Mouse (Mus musculus): ENCODE measurements around the gene Oser1. TPM values are rescaled to one million over a fixed set of nuclear protein-coding genes. Genes with fewer than 3 reads are reported as not detected.
"Not testable (repeated sequence)": the region's sequence is repeated elsewhere in the genome, so short reads cannot be mapped to it uniquely, and the experiment has no call there.

Gene Oser1
- polyA plus RNA-seq, 1 experiment from 2014 or later: 92.1 TPM

DNA sequence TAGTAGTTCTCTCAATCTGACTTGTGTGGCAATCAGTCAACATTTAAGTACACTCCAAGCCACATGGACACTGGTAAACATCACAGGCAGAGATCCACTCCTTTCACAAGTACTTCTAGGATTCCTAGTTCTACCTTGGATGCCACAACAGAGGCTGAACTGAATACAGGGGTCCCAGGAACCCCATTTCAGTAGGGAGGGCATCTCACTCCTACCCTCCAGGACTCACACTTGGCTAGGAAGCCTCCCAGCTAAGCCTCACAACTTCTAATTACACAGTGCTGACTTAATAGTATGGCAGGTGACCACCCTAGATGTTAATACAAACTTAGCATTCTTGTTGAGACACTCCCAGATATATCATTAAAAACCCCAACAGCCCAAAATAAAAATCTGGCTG lies 6.7 kb downstream of the Oser1 start:
- no peak overlapping the region for H3K27ac ChIP-seq
- H3K36me3 ChIP-seq: peaks cover 17% of the 10 kb centered on the region
- H3K27me3 ChIP-seq: no peaks in the 10 kb centered on the region
- peak overlapping the region; percentile 80 for H3K4me2 ChIP-seq
- H3K9me3 ChIP-seq: no peaks in the 10 kb centered on the region
- ATAC-seq (ENCODE audit: insufficient number of reproducible peaks, insufficient read depth, low FRiP score, low TSS enrichment, low read depth): no peak
- peaks cover 24% of the 10 kb centered on the region for H3K4me1 ChIP-seq
- H3K9ac ChIP-seq: peak overlapping the region; percentile 94
- H3K4me3 ChIP-seq: peak overlapping the region; percentile 94

GRCm38 (mm10) chr2:163417026-163417425 lies 7.5 kb downstream of the Oser1 start:
- no peak overlapping the region for H3K4me2 ChIP-seq
- H3K9me3 ChIP-seq: no peaks in the 10 kb centered on the region
- 91% methylated on average over 6 of the region's 6 CpGs for WGBS
- no peak overlapping the region for H3K27ac ChIP-seq
- H3K4me3 ChIP-seq: no peak overlapping the region
- ATAC-seq (ENCODE audit: insufficient number of reproducible peaks, insufficient read depth, low FRiP score, low TSS enrichment, low read depth): no peak
- H3K4me1 ChIP-seq: peaks cover 24% of the 10 kb centered on the region
- no peak overlapping the region for H3K9ac ChIP-seq
- H3K27me3 ChIP-seq: no peaks in the 10 kb centered on the region
- peaks cover 23% of the 10 kb centered on the region for H3K36me3 ChIP-seq

- H3K9me3 ChIP-seq: no peaks in the 10 kb centered on the region
- 84% methylated on average over 9 of the region's 9 CpGs for WGBS
- H3K27me3 ChIP-seq: no peaks in the 10 kb centered on the region
- H3K4me2 ChIP-seq: no peak overlapping the region
- peaks cover 58% of the 10 kb centered on the region for H3K36me3 ChIP-seq
- peaks cover 7% of the 10 kb centered on the region for H3K4me1 ChIP-seq
- H3K9ac ChIP-seq: no peak overlapping the region
- no peak overlapping the region for H3K27ac ChIP-seq
- no peak overlapping the region for H3K4me3 ChIP-seq
- no peak for ATAC-seq (ENCODE audit: insufficient number of reproducible peaks, insufficient read depth, low FRiP score, low TSS enrichment, low read depth)
Measured at GRCm38 (mm10) chr2:163412846-163413590, 11.5 kb downstream of the Oser1 start.

DNA sequence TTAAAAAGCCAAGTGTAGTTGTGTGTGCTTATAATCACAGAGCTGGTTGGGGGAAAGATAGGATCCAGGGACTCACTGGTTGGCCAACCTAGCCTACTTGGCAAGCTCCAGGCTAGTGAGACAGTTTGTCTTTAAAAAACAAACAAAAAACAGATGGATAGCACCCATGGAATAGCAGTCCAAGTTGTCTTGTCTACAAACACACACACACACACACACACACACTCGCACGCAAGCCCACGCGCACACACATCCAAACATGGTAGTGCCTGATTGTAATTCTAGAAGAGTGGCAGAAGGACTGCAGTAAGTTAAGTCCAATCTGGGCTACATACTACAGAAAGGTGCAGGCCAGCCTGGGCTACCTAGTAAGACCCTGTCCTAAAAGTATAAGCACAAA lies 12.1 kb downstream of the Oser1 start:
- peaks cover 61% of the 10 kb centered on the region for H3K36me3 ChIP-seq
- H3K9me3 ChIP-seq: no peaks in the 10 kb centered on the region
- H3K4me3 ChIP-seq: no peak overlapping the region
- H3K27me3 ChIP-seq: no peaks in the 10 kb centered on the region
- H3K4me1 ChIP-seq: peaks cover 1% of the 10 kb centered on the region
- H3K27ac ChIP-seq: no peak overlapping the region
- H3K4me2 ChIP-seq: no peak overlapping the region
- no peak for ATAC-seq (ENCODE audit: insufficient number of reproducible peaks, insufficient read depth, low FRiP score, low TSS enrichment, low read depth)
- 97% methylated on average over 4 of the region's 4 CpGs for WGBS
- no peak overlapping the region for H3K9ac ChIP-seq

DNA sequence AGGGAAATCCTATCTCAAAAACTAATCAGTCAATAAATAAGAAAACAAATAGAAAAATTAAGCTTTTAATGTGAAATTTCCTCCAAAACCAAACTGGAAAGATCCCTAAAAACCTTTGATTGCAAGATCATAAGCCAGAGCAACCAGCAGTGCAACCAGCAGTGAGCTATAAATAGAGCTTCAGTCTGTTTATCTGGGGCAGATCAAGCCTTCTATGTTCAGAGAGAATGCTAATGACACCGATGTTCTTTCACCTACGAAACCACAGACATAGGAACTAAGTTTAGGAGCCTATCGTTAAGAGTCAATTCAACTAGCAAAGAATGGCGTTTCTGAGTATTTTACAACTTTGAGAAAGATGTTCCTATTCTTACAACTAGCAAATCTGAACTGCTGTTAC lies 12.7 kb downstream of the Oser1 start:
- WGBS: 93% methylated on average over 4 of the region's 4 CpGs
- H3K4me2 ChIP-seq: no peak overlapping the region
- no peak for ATAC-seq (ENCODE audit: insufficient number of reproducible peaks, insufficient read depth, low FRiP score, low TSS enrichment, low read depth)
- H3K36me3 ChIP-seq: peaks cover 67% of the 10 kb centered on the region
- no peak overlapping the region for H3K9ac ChIP-seq
- H3K27ac ChIP-seq: no peak overlapping the region
- H3K27me3 ChIP-seq: no peaks in the 10 kb centered on the region
- no peaks in the 10 kb centered on the region for H3K9me3 ChIP-seq
- no peaks in the 10 kb centered on the region for H3K4me1 ChIP-seq
- no peak overlapping the region for H3K4me3 ChIP-seq

- H3K9me3 ChIP-seq; H3K27ac ChIP-seq; H3K4me3 ChIP-seq; ATAC-seq (ENCODE audit: insufficient number of reproducible peaks, insufficient read depth, low FRiP score, low TSS enrichment, low read depth); H3K9ac ChIP-seq; H3K4me1 ChIP-seq; H3K27me3 ChIP-seq; H3K4me2 ChIP-seq: not testable (repeated sequence)
- H3K36me3 ChIP-seq: peaks cover 68% of the 10 kb centered on the region
- 92% methylated on average over 3 of the region's 3 CpGs for WGBS
Measured at GRCm38 (mm10) chr2:163411344-163411743, 13.2 kb downstream of the Oser1 start.

DNA sequence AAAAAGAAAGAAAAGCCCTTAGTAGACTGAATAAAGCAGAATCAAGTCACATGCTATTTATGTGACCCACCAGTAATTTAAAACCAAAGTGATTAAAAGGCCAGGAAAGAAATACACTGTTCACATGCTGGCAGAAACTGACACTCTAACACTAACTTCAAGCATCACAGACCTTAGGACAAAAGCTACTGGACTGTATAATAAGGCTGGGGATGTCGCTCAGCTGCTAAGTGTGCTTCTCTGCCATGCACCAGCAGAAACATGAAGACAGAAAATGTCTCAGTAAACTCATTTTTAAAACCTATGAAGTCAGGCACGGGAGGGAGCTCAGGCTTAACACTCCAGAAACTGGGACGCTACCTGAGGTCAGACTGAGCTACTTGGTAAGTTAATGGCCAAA lies 14.3 kb downstream of the Oser1 start:
- WGBS: 89% methylated on average over 3 of the region's 3 CpGs
- ATAC-seq (ENCODE audit: insufficient number of reproducible peaks, insufficient read depth, low FRiP score, low TSS enrichment, low read depth): no peak
- no peak overlapping the region for H3K4me3 ChIP-seq
- H3K27me3 ChIP-seq: no peaks in the 10 kb centered on the region
- no peaks in the 10 kb centered on the region for H3K9me3 ChIP-seq
- no peak overlapping the region for H3K27ac ChIP-seq
- no peaks in the 10 kb centered on the region for H3K4me1 ChIP-seq
- no peak overlapping the region for H3K9ac ChIP-seq
- peaks cover 72% of the 10 kb centered on the region for H3K36me3 ChIP-seq
- H3K4me2 ChIP-seq: no peak overlapping the region

- ATAC-seq (ENCODE audit: insufficient number of reproducible peaks, insufficient read depth, low FRiP score, low TSS enrichment, low read depth): no peak
- H3K9me3 ChIP-seq: no peaks in the 10 kb centered on the region
- H3K4me3 ChIP-seq: no peak overlapping the region
- no peaks in the 10 kb centered on the region for H3K27me3 ChIP-seq
- H3K4me2 ChIP-seq: no peak overlapping the region
- H3K9ac ChIP-seq: no peak overlapping the region
- peaks cover 35% of the 10 kb centered on the region for H3K36me3 ChIP-seq
- WGBS: 83% methylated on average over 8 of the region's 8 CpGs
- no peaks in the 10 kb centered on the region for H3K4me1 ChIP-seq
- no peak overlapping the region for H3K27ac ChIP-seq
Measured at GRCm38 (mm10) chr2:163404037-163404815, 20.3 kb downstream of the Oser1 start.

- WGBS: 11% methylated on average over 8 of the region's 8 CpGs
- Histone ChIP-seq H3K4me3 (no peak overlapping the region), H3K9ac (no peak overlapping the region), H3K36me3 (peaks cover 13% of the 10 kb centered on the region), H3K27me3 (no peaks in the 10 kb centered on the region), H3K27ac (no peak overlapping the region), H3K4me2 (no peak overlapping the region), H3K9me3 (no peaks in the 10 kb centered on the region), H3K4me1 (peaks cover 12% of the 10 kb centered on the region; the same call in 1 of the 2 replicates)
- no peak for ATAC-seq (ENCODE audit: insufficient number of reproducible peaks, insufficient read depth, low FRiP score, low TSS enrichment, low read depth)
Measured at GRCm38 (mm10) chr2:163401221-163401620, 23.3 kb downstream of the Oser1 start.

- ATAC-seq (ENCODE audit: insufficient number of reproducible peaks, insufficient read depth, low FRiP score, low TSS enrichment, low read depth): no peak
- Histone ChIP-seq H3K4me2 (no peak overlapping the region), H3K4me1 (peaks cover 12% of the 10 kb centered on the region; the same call in 1 of the 2 replicates), H3K9ac (no peak overlapping the region), H3K4me3 (no peak overlapping the region), H3K27me3 (no peaks in the 10 kb centered on the region), H3K9me3 (no peaks in the 10 kb centered on the region), H3K36me3 (peaks cover 3% of the 10 kb centered on the region; the same call in 1 of the 2 replicates), H3K27ac (no peak overlapping the region)
- 65% methylated on average over 8 of the region's 8 CpGs for WGBS
Measured at GRCm38 (mm10) chr2:163399222-163399621, 25.3 kb downstream of the Oser1 start.

DNA sequence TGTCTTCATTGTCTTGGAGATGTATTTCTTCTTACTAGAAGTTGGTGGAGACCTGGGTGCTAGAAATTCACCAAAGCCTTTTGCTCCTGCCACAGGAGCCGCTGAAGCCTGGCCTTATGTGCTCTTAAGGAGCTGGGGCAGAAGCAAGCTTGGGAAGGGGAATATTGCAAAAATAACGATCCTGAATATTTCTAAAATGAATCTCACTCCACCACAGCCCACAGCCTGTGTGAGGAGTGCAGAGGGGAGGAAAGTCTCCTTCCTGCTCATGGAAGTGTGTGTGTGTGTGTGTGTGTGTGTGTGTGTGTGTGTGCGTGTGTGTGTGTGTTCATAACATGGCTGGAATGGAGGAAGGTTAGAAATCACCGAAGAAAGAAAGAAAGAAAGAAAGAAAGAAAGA lies 25.7 kb downstream of the Oser1 start:
- H3K9ac ChIP-seq: no peak overlapping the region
- no peak overlapping the region for H3K4me2 ChIP-seq
- H3K27ac ChIP-seq: no peak overlapping the region
- H3K4me1 ChIP-seq: peaks cover 12% of the 10 kb centered on the region; the same call in 1 of the 2 replicates
- no peaks in the 10 kb centered on the region for H3K36me3 ChIP-seq
- H3K9me3 ChIP-seq: no peaks in the 10 kb centered on the region
- no peak for ATAC-seq (ENCODE audit: insufficient number of reproducible peaks, insufficient read depth, low FRiP score, low TSS enrichment, low read depth)
- 77% methylated on average over 4 of the region's 4 CpGs for WGBS
- no peaks in the 10 kb centered on the region for H3K27me3 ChIP-seq
- no peak overlapping the region for H3K4me3 ChIP-seq

DNA sequence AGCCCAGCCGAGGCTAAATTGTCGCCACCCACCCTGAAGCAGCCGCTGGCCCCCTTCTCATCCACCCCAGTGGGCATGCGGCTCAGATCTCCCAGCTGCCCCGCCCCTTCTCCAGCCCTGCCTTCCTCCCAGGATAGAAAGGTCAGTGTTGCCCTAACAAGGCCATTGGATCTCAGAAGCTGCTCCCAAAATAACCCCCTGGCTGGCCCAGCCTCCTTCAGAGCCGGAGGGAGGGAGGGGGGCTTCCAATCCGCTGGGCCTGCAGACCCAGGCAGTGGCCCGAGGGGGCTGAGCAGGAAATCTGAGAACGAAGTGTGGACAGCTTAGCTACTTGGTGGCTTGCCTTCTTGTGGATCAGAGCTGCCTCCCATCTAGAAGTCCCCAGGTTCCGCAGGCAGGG lies 26.6 kb downstream of the Oser1 start, which contains the start of gene Jph2:
Gene Jph2, minus strand, starts transcription at position 89 of the 400 bp plus-strand sequence.
- H3K4me1 ChIP-seq: peaks cover 12% of the 10 kb centered on the region; the same call in 1 of the 2 replicates
- WGBS: 7% methylated on average over 10 of the region's 10 CpGs
- peak within 1 kb of the TSS; percentile 58 for H3K9ac ChIP-seq
- H3K36me3 ChIP-seq: no peaks in the 10 kb centered on the region
- H3K27ac ChIP-seq: no peak within 1 kb of the TSS
- peak within 1 kb of the TSS; percentile 48 for H3K4me2 ChIP-seq
- no peaks in the 10 kb centered on the region for H3K9me3 ChIP-seq
- ATAC-seq (ENCODE audit: insufficient number of reproducible peaks, insufficient read depth, low FRiP score, low TSS enrichment, low read depth): no peak
- H3K4me3 ChIP-seq: peak within 1 kb of the TSS; percentile 14
- H3K27me3 ChIP-seq: no peaks in the 10 kb centered on the region

Data from embryonic facial prominence, embryonic 13.5 days (tissue).